Mouse (Mus musculus) MEL (cell line): ENCODE data around the gene Tmed10. TPM values are rescaled to one million over a fixed set of nuclear protein-coding genes. Genes with fewer than 3 reads are reported as not detected.

Source experiments
- DNase-seq: peaks from one replicate; pipeline ENCODE4 v3.0.0; 2011; ENCODE audit warnings: low read depth, low spot score
- H3K27ac ChIP-seq: 2 replicates; pipeline ENCODE4 v1.5.1; 2012; ENCODE audit warnings: low read depth, mild to moderate bottlenecking, control low read depth, low read length, moderate library complexity; ENCODE audit not compliant: control insufficient read depth
- H3K27me3 ChIP-seq, 2 experiments: fragments of 150-350 bp in 1 of 2; sonication (generic) in 1 of 2; 2 replicates each; pipeline ENCODE4 v1.6.1; 2012; ENCODE audit warnings: low read length in 2 of 2, mild to moderate bottlenecking in 2 of 2, improper control_type of control experiment in 1 of 2, moderate library complexity in 1 of 2; ENCODE audit not compliant: insufficient read depth in 2 of 2, control insufficient read depth in 1 of 2
- H3K36me3 ChIP-seq, 2 experiments: 2 replicates each; pipeline ENCODE4 v1.6.1; 2012 to 2014; ENCODE audit warnings: low read length in 2 of 2, improper control_type of control experiment in 1 of 2, inconsistent platforms in 1 of 2, mild to moderate bottlenecking in 1 of 2; ENCODE audit not compliant: insufficient read depth in 2 of 2, control insufficient read depth in 1 of 2
- H3K4me1 ChIP-seq, 2 experiments: fragments of 150-350 bp in 1 of 2; sonication (generic) in 1 of 2; 2 replicates each; pipeline ENCODE4 v1.6.1; 2012; ENCODE audit warnings: low read length in 2 of 2, improper control_type of control experiment in 1 of 2, mild to moderate bottlenecking in 1 of 2; ENCODE audit not compliant: insufficient read depth in 2 of 2, control insufficient read depth in 1 of 2
- H3K4me3 ChIP-seq, 2 experiments: fragments of 150-350 bp in 1 of 2; sonication (generic) in 1 of 2; 2 replicates each; pipeline ENCODE4 v1.5.1; 2012; ENCODE audit warnings: low read depth in 2 of 2, low read length in 2 of 2, mild to moderate bottlenecking in 2 of 2, moderate library complexity in 2 of 2, control low read depth in 1 of 2, improper control_type of control experiment in 1 of 2; ENCODE audit not compliant: control insufficient read depth in 1 of 2, insufficient read depth in 1 of 2
- H3K79me2 ChIP-seq: 2 replicates; pipeline ENCODE4 v1.6.1; 2012; ENCODE audit warnings: mild to moderate bottlenecking, low read length, moderate library complexity; ENCODE audit not compliant: control insufficient read depth, poor library complexity, insufficient read depth
- H3K9ac ChIP-seq: 2 replicates; pipeline ENCODE4 v1.6.1; 2012; ENCODE audit warnings: low read depth, mild to moderate bottlenecking, control low read depth, low read length, moderate library complexity; ENCODE audit not compliant: control insufficient read depth, poor library complexity, severe bottlenecking
- H3K9me3 ChIP-seq: fragments of 150-350 bp; sonication (generic); replicated peaks from 2 replicates; pipeline ENCODE4 v1.6.1; 2012; ENCODE audit warnings: mild to moderate bottlenecking, low read length, improper control_type of control experiment, moderate library complexity; ENCODE audit not compliant: insufficient read depth
- EP300 ChIP-seq, 2 experiments: IDR thresholded peaks; 2 replicates each; pipeline ENCODE4 v1.6.1; 2011; ENCODE audit warnings: improper control_type of control experiment in 2 of 2, low read length in 2 of 2, low read depth in 1 of 2, mild to moderate bottlenecking in 1 of 2
- ETS1 ChIP-seq: IDR thresholded peaks from 2 replicates; pipeline ENCODE4 v1.6.1; 2012; ENCODE audit warnings: low read depth, mild to moderate bottlenecking, inconsistent platforms, low read length, improper control_type of control experiment, moderate library complexity
- GATA1 ChIP-seq: IDR thresholded peaks from 2 replicates; pipeline ENCODE4 v1.6.1; 2011; ENCODE audit warnings: low read depth, low read length, improper control_type of control experiment
- KAT2A ChIP-seq: conservative IDR thresholded peaks from 2 replicates; pipeline ENCODE4 v1.6.1; 2012; ENCODE audit warnings: low read depth, low read length, improper control_type of control experiment, inconsistent platforms
- MAX ChIP-seq: IDR thresholded peaks from 2 replicates; pipeline ENCODE4 v1.6.1; 2011; ENCODE audit warnings: low read length, improper control_type of control experiment
- MAZ ChIP-seq: IDR thresholded peaks from 2 replicates; pipeline ENCODE4 v1.6.1; 2012; ENCODE audit warnings: low read depth, mild to moderate bottlenecking, inconsistent platforms, low read length, improper control_type of control experiment
- MYC ChIP-seq: IDR thresholded peaks from 2 replicates; pipeline ENCODE4 v1.6.1; 2011; ENCODE audit warnings: low read depth, mild to moderate bottlenecking, low read length, improper control_type of control experiment, moderate library complexity
- NELFE ChIP-seq: IDR thresholded peaks from 2 replicates; pipeline ENCODE4 v1.6.1; 2011; ENCODE audit warnings: low read depth, low read length, improper control_type of control experiment
- NRF1 ChIP-seq: IDR thresholded peaks from 2 replicates; pipeline ENCODE4 v1.6.1; 2014; ENCODE audit warnings: low read depth, mild to moderate bottlenecking, inconsistent platforms, low read length, improper control_type of control experiment, moderate library complexity; ENCODE audit not compliant: poor library complexity, insufficient read depth, severe bottlenecking
- POLR2AphosphoS5 ChIP-seq: IDR thresholded peaks from 2 replicates; pipeline ENCODE4 v1.6.1; 2012; ENCODE audit warnings: low read depth, borderline replicate concordance, mild to moderate bottlenecking, inconsistent platforms, low read length, moderate library complexity, mixed read lengths
- RCOR1 ChIP-seq: IDR thresholded peaks from 2 replicates; pipeline ENCODE4 v1.6.1; 2012; ENCODE audit warnings: low read depth, mild to moderate bottlenecking, inconsistent platforms, low read length, improper control_type of control experiment
- SIN3A ChIP-seq: IDR thresholded peaks from 2 replicates; pipeline ENCODE4 v1.6.1; 2012; ENCODE audit warnings: low read length, improper control_type of control experiment, inconsistent platforms
- TBP ChIP-seq: IDR thresholded peaks from 2 replicates; pipeline ENCODE4 v1.8.0; 2011; ENCODE audit warnings: low read depth, low read length, improper control_type of control experiment
- UBTF ChIP-seq: IDR thresholded peaks from 2 replicates; pipeline ENCODE4 v1.6.1; 2012; ENCODE audit warnings: low read depth, mild to moderate bottlenecking, inconsistent platforms, low read length, improper control_type of control experiment, moderate library complexity, borderline replicate concordance; ENCODE audit not compliant: insufficient read depth
- ZMIZ1 ChIP-seq: IDR thresholded peaks from 2 replicates; pipeline ENCODE4 v1.6.1; 2012; ENCODE audit warnings: low read depth, mild to moderate bottlenecking, inconsistent platforms, low read length, improper control_type of control experiment, moderate library complexity
- polyA plus RNA-seq, 2 experiments: library from polyadenylated mRNA; stranded (reverse) in 1 of 2; unstranded in 1 of 2; fragments of >175 nt in 1 of 2; fragments of >200 nt in 1 of 2; gene quantifications; 2 replicates each; pipeline versions ENCODE4 v1.2.1 to v1.2.4; 2012; ENCODE audit warnings: low replicate concordance in 2 of 2, low read depth in 1 of 2; ENCODE audit not compliant: insufficient read length in 2 of 2, insufficient read depth in 1 of 2, missing spikeins in 1 of 2
- total RNA-seq: library from RNA; depleted of rRNA; stranded (reverse); fragments of 300-350 nt; gene quantifications from 2 replicates; pipeline ENCODE4 v1.2.3, GENCODE M21; 2012

Tmed10 gene
- total and polyA plus RNA-seq, 3 experiments: 45.7 to 229 (median 60.2) TPM

DNA sequence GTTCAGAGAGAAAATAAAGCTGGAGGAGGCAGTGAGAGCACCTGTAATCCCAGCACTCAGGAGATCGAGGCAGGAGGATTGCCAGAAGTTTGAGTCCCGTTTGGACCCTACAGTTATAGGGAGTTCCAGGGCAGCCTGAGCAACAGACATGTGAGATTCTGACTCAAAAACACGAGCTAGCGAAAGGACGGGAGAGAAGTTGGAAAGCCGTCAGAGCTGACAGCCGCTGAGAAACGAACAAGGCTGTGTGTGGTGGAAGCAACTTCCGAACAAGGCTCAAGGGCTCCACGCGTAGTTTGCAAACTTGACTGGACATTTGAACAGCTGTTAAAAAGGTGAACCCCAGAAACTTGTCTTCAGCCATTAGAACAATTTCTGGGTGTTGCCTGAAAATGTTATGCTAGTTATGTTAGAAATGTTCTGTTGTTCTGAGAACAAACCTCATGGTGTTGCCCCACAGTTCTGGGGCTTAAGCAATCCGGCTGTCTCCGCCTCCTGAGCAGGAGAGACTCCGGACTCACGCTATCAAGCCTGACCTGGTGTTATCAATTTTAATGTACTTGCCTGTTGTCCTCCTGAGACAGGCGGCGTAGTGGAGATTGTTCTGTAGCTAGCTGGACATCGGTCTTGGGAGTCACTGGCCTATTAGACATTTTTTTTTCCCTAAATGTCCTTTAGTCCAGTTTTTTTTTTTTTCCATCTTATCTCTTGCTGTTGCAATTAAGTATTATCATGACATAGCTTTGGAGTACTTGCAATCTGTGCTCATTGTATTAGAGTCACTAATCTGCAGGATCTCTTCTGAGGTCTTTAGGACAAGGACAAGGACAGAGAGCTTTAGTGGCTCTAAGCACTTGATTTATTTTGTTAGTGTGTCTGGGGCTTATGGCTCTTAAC is 22.7 kb upstream of the Tmed10 start:
- H3K4me3 ChIP-seq: no peak overlapping the region
- no peaks in the 10 kb centered on the region for H3K79me2 ChIP-seq
- no peaks in the 10 kb centered on the region for H3K9me3 ChIP-seq
- H3K9ac ChIP-seq: no peak overlapping the region
- peaks cover 0 to 3% of the 10 kb centered on the region in 2 experiments; a peak in 2 of 4 replicates for H3K36me3 ChIP-seq
- H3K27ac ChIP-seq: no peak overlapping the region
- no peak for TF ChIP-seq KAT2A
- no peak for TF ChIP-seq EP300 (IDR thresholded peaks at IDR 0.05; ENCODE audit: low read depth in 1 of 2, low read length in 2 of 2)
- peaks cover 4% of the 10 kb centered on the region in 2 experiments; a peak in 3 of 4 replicates for H3K27me3 ChIP-seq
- DNase-seq: no peak
- H3K4me1 ChIP-seq: peaks cover 0 to 3% of the 10 kb centered on the region in 2 experiments; a peak in 1 of 4 replicates

DNA sequence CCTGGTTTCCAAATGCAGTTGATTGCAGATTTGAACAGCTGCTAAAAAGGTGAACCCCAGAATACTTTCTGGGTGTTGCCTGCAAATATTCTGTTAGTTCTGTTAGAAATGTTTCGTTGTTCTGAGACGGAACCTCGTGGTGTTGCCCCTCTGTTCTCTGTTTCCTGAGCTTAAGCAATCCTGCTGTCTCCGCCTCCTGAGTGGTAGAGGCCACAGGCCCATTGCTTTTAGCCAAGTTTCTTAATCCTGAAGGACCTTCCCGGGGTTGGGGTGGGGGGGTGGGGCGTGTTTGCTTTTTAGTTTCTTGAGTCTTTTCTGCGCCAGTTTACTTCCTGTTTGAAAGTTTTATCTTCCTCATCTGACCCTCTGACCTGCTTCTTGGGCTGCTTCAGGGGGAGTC is 19.3 kb upstream of the Tmed10 start:
- Histone ChIP-seq H3K79me2 (no peaks in the 10 kb centered on the region), H3K4me1 (peaks cover 0 to 13% of the 10 kb centered on the region in 2 experiments; a peak in 2 of 4 replicates)
- TF ChIP-seq NRF1 (no peak), ZMIZ1 (no peak), GATA1 (no peak), TBP (no peak), SIN3A (no peak), MAZ (no peak), POLR2AphosphoS5 (no peak), NELFE (no peak), ETS1 (no peak), UBTF (no peak), MAX (no peak), EP300 (IDR thresholded peaks at IDR 0.05; ENCODE audit: low read depth in 1 of 2, low read length in 2 of 2) (no peak), MYC (no peak), KAT2A (no peak), RCOR1 (no peak)
- TF ChIP-seq, all 39 proteins: peak for 0
- no peak for DNase-seq
- Histone ChIP-seq H3K9ac (no peak overlapping the region), H3K27ac (no peak overlapping the region), H3K36me3 (peaks cover 0 to 15% of the 10 kb centered on the region in 2 experiments; a peak in 2 of 4 replicates), H3K27me3 (peaks cover 4% of the 10 kb centered on the region in 2 experiments; a peak in 3 of 4 replicates), H3K4me3 (no peak overlapping the region), H3K9me3 (no peaks in the 10 kb centered on the region)
